Mouse (Mus musculus): ENCODE results near the gene Hoxc10. TPM values are rescaled to one million over a fixed set of nuclear protein-coding genes. Genes with fewer than 3 reads are reported as not detected.

Gene Hoxc10
- polyA plus RNA-seq, 1 experiment from 2014 or later: 56.2 TPM

DNA sequence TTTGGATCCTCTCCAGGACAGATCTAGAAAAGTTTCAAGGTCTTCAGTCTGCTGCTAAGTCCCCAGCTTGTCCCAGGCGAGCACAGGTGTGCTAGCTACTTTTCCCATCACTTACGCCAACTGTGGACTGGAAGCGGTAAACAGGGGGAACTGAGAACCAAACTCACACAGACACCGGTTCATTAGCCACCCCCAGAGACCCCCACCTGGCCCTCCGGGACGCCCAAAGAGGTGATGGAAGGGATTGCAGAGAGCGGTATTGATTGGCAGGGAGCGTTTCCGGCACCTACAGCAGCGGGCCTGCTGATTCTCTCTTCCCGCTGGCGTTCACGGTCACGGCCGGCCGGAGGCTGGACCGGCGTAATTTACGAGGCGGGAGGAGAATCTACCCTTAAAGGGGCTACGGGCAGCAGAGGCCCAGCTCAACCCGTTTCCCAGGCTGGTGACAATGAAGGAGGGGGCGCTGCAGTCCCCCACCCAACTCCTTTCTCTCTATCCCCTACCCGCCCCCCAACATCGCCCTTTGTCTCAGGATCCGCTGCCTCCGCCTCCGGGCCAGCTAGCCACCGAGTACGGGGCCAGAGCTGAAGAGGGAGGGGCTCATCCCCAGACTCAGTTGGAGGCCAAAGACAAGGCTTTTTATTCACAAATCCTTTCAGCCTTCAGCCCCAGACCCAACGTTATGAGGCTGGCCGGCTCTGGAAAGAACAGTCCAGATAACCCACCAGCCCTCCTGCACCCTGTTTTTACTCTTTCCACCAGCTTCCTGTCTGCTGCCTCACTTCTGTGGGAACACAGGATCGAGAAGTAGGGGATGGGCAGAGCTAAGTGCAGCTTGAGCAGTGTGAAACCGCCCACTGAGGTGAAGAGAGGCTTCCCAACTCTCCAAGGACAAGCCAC lies 27.1 kb upstream of the Hoxc10 start:
- H3K36me3 ChIP-seq (ENCODE audit: control insufficient read depth, insufficient read depth, low read length): no peaks in the 10 kb centered on the region
- ATAC-seq (ENCODE audit: insufficient number of reproducible peaks, low FRiP score, low TSS enrichment, low read depth): no peak
- H3K4me3 ChIP-seq (ENCODE audit: low read depth, low read length): no peak overlapping the region; the same call in 1 of the 2 replicates
- H3K9ac ChIP-seq (ENCODE audit: low read length): peak overlapping the region; percentile 47; the same call in 1 of the 2 replicates
- H3K27me3 ChIP-seq (ENCODE audit: control insufficient read depth, insufficient read depth, low read length): peaks cover 88% of the 10 kb centered on the region
- 0 out of 2 replicates have a peak overlapping the region, but pooled peaks have one; percentile 30 for H3K27ac ChIP-seq (replicated peaks; ENCODE audit: low read depth, low read length)
- H3K9me3 ChIP-seq (ENCODE audit: control insufficient read depth, low read length): no peaks in the 10 kb centered on the region
- peaks cover 10% of the 10 kb centered on the region for H3K4me1 ChIP-seq (ENCODE audit: control insufficient read depth, insufficient read depth, low read length)
- H3K4me2 ChIP-seq (ENCODE audit: low read depth, severe bottlenecking): peak overlapping the region; percentile 45
- WGBS: under 1% methylated on average over 34 of the region's 34 CpGs
- no peak for DNase-seq (ENCODE audit: low spot score)

DNA sequence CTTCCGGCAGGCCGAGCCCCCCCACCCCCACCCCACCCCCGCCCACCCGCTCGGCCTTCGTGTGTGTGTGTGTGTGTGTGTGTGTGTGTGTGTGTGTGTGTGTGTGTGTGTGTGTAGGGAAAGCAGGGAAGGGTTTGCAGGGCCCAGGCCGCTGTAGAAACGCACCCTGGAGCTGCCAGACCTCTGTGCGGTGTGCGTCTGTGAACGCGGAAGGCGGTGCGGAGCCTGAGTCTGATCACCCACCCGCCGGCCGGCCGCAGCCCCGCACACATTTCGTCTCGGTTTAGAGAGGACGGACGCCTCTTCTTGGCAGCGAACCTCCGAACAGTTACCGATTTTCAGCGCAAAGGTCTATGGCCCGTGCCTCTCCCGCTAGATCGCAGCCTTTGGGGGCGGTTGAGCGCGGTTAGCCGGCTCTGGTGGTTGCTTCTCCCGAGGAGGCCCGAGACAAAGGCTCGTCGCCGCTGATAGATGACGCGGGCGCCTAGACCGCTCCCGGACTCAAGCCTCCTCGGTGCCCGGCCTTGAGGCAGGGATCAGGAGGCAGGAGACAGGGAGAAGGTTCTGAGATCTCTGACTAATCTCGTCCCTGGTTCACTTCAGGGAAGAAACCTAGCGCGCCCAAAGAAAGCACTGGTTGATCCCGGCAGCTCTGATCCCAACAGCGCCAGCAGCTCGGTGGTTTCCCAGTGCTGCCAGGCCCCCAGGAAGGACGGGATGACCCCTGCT lies 23.7 kb upstream of the Hoxc10 start:
- DNase-seq (ENCODE audit: low spot score): peak; percentile 74
- H3K4me1 ChIP-seq (ENCODE audit: control insufficient read depth, insufficient read depth, low read length): peaks cover 10% of the 10 kb centered on the region
- H3K27ac ChIP-seq (replicated peaks; ENCODE audit: low read depth, low read length): no peak overlapping the region
- peak overlapping the region; percentile 59 for H3K4me2 ChIP-seq (ENCODE audit: low read depth, severe bottlenecking)
- H3K36me3 ChIP-seq (ENCODE audit: control insufficient read depth, insufficient read depth, low read length): no peaks in the 10 kb centered on the region
- H3K27me3 ChIP-seq (ENCODE audit: control insufficient read depth, insufficient read depth, low read length): peaks cover 78% of the 10 kb centered on the region
- WGBS: under 1% methylated on average over 46 of the region's 53 CpGs
- peak overlapping the region; percentile 33 for H3K4me3 ChIP-seq (ENCODE audit: low read depth, low read length)
- H3K9ac ChIP-seq (ENCODE audit: low read length): peak overlapping the region; percentile 63
- no peaks in the 10 kb centered on the region for H3K9me3 ChIP-seq (ENCODE audit: control insufficient read depth, low read length)
- no peak for ATAC-seq (ENCODE audit: insufficient number of reproducible peaks, low FRiP score, low TSS enrichment, low read depth)

DNA sequence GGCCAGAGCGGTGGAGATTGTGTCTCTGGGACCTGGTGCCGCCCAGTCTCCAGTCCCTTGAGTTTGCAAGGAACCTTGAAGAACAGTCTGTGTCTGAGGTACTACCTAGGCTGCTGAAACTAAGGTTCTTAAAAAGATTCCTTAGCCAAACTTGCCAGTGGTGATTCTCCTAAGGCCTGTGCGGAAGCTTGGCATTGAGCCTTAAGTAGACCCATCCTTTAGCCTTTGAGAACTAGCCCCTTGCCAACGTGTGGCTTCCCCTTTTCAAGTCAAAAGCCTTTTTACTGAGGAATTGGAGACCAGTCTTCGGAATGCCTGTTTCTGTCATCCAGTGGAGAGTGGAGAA lies 23.2 kb upstream of the Hoxc10 start:
- H3K36me3 ChIP-seq (ENCODE audit: control insufficient read depth, insufficient read depth, low read length): no peaks in the 10 kb centered on the region
- H3K27ac ChIP-seq (replicated peaks; ENCODE audit: low read depth, low read length): no peak overlapping the region
- peak overlapping the region; percentile 63 for H3K9ac ChIP-seq (ENCODE audit: low read length)
- H3K4me1 ChIP-seq (ENCODE audit: control insufficient read depth, insufficient read depth, low read length): peaks cover 10% of the 10 kb centered on the region
- peak overlapping the region; percentile 59 for H3K4me2 ChIP-seq (ENCODE audit: low read depth, severe bottlenecking)
- H3K4me3 ChIP-seq (ENCODE audit: low read depth, low read length): peak overlapping the region; percentile 33
- no peaks in the 10 kb centered on the region for H3K9me3 ChIP-seq (ENCODE audit: control insufficient read depth, low read length)
- H3K27me3 ChIP-seq (ENCODE audit: control insufficient read depth, insufficient read depth, low read length): peaks cover 77% of the 10 kb centered on the region
- no peak for DNase-seq (ENCODE audit: low spot score)
- 6% methylated on average over 5 of the region's 5 CpGs for WGBS
- no peak for ATAC-seq (ENCODE audit: insufficient number of reproducible peaks, low FRiP score, low TSS enrichment, low read depth)

DNA sequence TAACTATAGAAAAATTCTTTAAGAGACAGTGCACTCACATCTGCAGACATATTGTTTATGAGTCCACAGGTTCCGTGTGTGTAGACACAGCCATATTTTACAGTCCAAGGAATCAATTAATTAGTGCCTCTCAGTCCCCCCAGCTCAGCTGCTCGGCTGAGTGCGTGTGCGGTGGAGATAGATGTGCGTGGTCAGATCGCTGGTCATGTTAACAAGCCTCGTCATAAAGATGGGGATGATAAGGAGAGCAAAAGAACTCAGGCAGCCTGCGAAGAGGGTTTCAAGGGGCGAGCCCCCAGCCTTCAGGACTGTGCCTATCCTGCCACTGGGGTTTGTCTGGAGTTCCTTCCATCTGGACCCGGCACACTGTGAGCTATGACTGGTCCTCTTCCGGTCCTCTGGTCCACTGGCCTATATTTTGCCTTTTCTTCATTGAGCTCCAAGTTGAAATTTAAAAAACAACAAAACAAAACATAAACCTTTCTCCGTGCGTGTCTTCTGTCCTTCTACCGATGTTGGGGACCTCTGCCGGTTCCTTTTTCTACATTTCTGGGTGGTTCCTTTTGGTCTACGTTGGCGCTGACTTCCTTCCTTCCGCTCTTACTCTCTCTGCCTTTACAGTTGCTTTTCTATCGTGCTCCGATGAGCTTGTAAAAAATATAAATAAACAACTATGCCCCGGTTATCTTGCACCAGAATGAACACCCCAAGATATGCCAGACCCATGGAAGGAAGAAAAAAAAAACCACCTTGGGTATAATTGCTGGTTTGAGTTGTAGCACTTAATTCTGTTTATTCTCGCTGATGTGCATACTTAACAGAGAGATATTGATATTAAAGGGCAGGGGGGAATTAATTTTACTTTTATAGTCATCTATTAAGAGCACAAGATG lies 21.2 kb upstream of the Hoxc10 start:
- ATAC-seq (ENCODE audit: insufficient number of reproducible peaks, low FRiP score, low TSS enrichment, low read depth): no peak
- H3K4me3 ChIP-seq (ENCODE audit: low read depth, low read length): no peak overlapping the region
- no peaks in the 10 kb centered on the region for H3K36me3 ChIP-seq (ENCODE audit: control insufficient read depth, insufficient read depth, low read length)
- DNase-seq (ENCODE audit: low spot score): no peak
- H3K9ac ChIP-seq (ENCODE audit: low read length): no peak overlapping the region
- H3K4me1 ChIP-seq (ENCODE audit: control insufficient read depth, insufficient read depth, low read length): no peaks in the 10 kb centered on the region; the same call in 1 of the 2 replicates
- WGBS: 7% methylated on average over 22 of the region's 22 CpGs
- H3K27ac ChIP-seq (replicated peaks; ENCODE audit: low read depth, low read length): no peak overlapping the region
- H3K9me3 ChIP-seq (ENCODE audit: control insufficient read depth, low read length): no peaks in the 10 kb centered on the region
- H3K27me3 ChIP-seq (ENCODE audit: control insufficient read depth, insufficient read depth, low read length): peaks cover 71% of the 10 kb centered on the region
- H3K4me2 ChIP-seq (ENCODE audit: low read depth, severe bottlenecking): peak overlapping the region; percentile 19; the same call in 1 of the 2 replicates

DNA sequence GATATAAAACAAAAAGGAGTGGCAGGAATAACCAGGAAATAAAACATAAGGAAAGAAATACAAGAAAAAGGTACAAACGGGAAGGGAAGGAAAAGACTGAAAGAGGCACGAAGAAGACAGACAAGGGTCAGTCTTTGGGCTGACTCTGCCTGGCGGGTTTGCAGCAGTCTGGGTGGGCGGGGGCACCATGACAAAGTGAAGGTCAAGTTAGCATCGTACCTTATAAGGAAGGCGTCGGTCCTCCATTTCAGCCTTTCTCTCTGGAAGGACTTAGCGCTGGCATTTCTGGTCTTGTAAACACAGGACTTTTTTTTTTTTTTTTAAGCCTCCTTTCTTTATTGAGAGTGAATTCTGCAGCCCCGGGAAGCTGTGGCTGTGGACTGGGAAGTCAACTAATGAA lies 19.3 kb upstream of the Hoxc10 start:
- Histone ChIP-seq H3K4me3 (ENCODE audit: low read depth, low read length) (no peak overlapping the region), H3K9ac (ENCODE audit: low read length) (peak overlapping the region; percentile 47; the same call in 1 of the 2 replicates), H3K27me3 (ENCODE audit: control insufficient read depth, insufficient read depth, low read length) (peaks cover 64% of the 10 kb centered on the region), H3K4me1 (ENCODE audit: control insufficient read depth, insufficient read depth, low read length) (no peaks in the 10 kb centered on the region; the same call in 1 of the 2 replicates), H3K4me2 (ENCODE audit: low read depth, severe bottlenecking) (peak overlapping the region; percentile 25), H3K36me3 (ENCODE audit: control insufficient read depth, insufficient read depth, low read length) (no peaks in the 10 kb centered on the region), H3K27ac (replicated peaks; ENCODE audit: low read depth, low read length) (no peak overlapping the region; the same call in 1 of the 2 replicates), H3K9me3 (ENCODE audit: control insufficient read depth, low read length) (no peaks in the 10 kb centered on the region)
- 2% methylated on average over 9 of the region's 9 CpGs for WGBS
- DNase-seq (ENCODE audit: low spot score) (no peak), ATAC-seq (ENCODE audit: insufficient number of reproducible peaks, low FRiP score, low TSS enrichment, low read depth) (no peak)

DNA sequence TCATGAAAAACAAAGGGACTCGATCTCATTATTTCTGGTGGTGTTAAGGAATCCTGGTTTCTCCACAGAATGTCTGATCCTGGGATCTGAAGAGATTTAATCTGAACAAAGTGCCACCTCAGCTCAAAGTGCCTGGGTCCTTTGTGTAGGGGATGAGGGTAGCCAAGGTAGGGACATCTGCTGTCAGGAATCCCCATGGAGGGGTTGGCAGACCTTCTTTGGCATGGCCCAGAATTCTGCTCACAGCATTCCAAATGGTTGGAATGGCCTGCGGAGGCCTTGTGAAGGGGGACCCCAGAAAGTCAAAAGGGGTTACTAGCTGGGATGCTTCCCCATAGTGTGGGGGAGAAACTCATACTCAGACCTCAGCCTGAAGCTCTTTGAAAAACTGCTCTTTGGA lies 17.8 kb upstream of the Hoxc10 start:
- ATAC-seq (ENCODE audit: insufficient number of reproducible peaks, low FRiP score, low TSS enrichment, low read depth) (no peak), DNase-seq (ENCODE audit: low spot score) (no peak)
- Histone ChIP-seq H3K9ac (ENCODE audit: low read length) (peak overlapping the region; percentile 22; the same call in 1 of the 2 replicates), H3K27me3 (ENCODE audit: control insufficient read depth, insufficient read depth, low read length) (peaks cover 68% of the 10 kb centered on the region), H3K4me3 (ENCODE audit: low read depth, low read length) (no peak overlapping the region), H3K4me2 (ENCODE audit: low read depth, severe bottlenecking) (peak overlapping the region; percentile 5; the same call in 1 of the 2 replicates), H3K36me3 (ENCODE audit: control insufficient read depth, insufficient read depth, low read length) (no peaks in the 10 kb centered on the region), H3K27ac (replicated peaks; ENCODE audit: low read depth, low read length) (no peak overlapping the region), H3K9me3 (ENCODE audit: control insufficient read depth, low read length) (no peaks in the 10 kb centered on the region), H3K4me1 (ENCODE audit: control insufficient read depth, insufficient read depth, low read length) (peaks cover 4% of the 10 kb centered on the region; the same call in 1 of the 2 replicates)
- 18% methylated on average over 2 of the region's 2 CpGs for WGBS

DNA sequence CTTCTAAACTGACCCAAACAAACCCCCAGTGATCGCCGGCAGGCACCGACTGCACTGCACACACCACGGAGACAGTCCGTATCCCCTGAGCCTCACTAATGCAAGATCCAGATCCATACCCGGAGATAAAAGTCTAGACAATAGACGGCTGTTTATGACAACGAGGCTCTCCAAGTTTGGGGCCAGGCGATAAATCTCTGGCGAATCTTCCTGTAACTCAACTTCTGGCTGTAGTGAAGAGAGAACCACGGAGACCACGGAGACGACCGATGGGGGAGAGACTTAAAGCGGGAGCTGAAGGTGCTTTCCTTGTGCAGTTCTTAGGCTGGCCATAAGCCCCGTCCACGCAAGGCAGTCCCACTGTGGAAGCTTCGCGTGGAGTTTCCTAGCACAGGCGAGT lies 16.9 kb upstream of the Hoxc10 start:
- H3K4me2 ChIP-seq (ENCODE audit: low read depth, severe bottlenecking): peak overlapping the region; percentile 42

More for the DNA sequence above, 16.9 kb upstream of the Hoxc10 start:
- H3K4me3 ChIP-seq (ENCODE audit: low read depth, low read length): peak overlapping the region; percentile 24
- H3K36me3 ChIP-seq (ENCODE audit: control insufficient read depth, insufficient read depth, low read length): no peaks in the 10 kb centered on the region
- peaks cover 4% of the 10 kb centered on the region; the same call in 1 of the 2 replicates for H3K4me1 ChIP-seq (ENCODE audit: control insufficient read depth, insufficient read depth, low read length)
- WGBS: 1% methylated on average over 20 of the region's 20 CpGs
- H3K27me3 ChIP-seq (ENCODE audit: control insufficient read depth, insufficient read depth, low read length): peaks cover 66% of the 10 kb centered on the region
- peak overlapping the region; percentile 76 for H3K27ac ChIP-seq (replicated peaks; ENCODE audit: low read depth, low read length)
- ATAC-seq (ENCODE audit: insufficient number of reproducible peaks, low FRiP score, low TSS enrichment, low read depth) (no peak), DNase-seq (ENCODE audit: low spot score) (peak; percentile 66)
- H3K9me3 ChIP-seq (ENCODE audit: control insufficient read depth, low read length): no peaks in the 10 kb centered on the region
- peak overlapping the region; percentile 58; the same call in 1 of the 2 replicates for H3K9ac ChIP-seq (ENCODE audit: low read length)
